Mouse (Mus musculus) heart, postnatal 0 days (tissue): Measurements from ENCODE around the gene Sgcg. TPM values are rescaled to one million over a fixed set of nuclear protein-coding genes. Genes with fewer than 3 reads are reported as not detected.
A peak's percentile ranks its signal among the peaks of the same experiment; 100 is the strongest.

ENCODE experiments used
- ATAC-seq: fragments of 200-750 bp; cut with Nextera tagmentation; 2 replicates; pipeline ENCODE4 v1.8.0; 2017; ENCODE audit warnings: low read depth, moderate number of reproducible peaks, moderate library complexity; ENCODE audit not compliant: insufficient read depth
- DNase-seq: peaks from one replicate; pipeline ENCODE4 v3.0.0-alpha.2; 2016; ENCODE audit warnings: low spot score
- H3K27ac ChIP-seq: fragments of 300-500 bp; sonication (generic); 2 replicates; pipeline ENCODE4 v1.5.1; 2014; ENCODE audit warnings: low read depth, mild to moderate bottlenecking
- H3K27me3 ChIP-seq: fragments of 300-500 bp; sonication (generic); 2 replicates; pipeline ENCODE4 v1.6.1; 2014; ENCODE audit warnings: low read length, mixed read lengths; ENCODE audit not compliant: control insufficient read depth, insufficient read depth
- H3K36me3 ChIP-seq: fragments of 300-500 bp; sonication (generic); replicated peaks from 2 replicates; pipeline ENCODE4 v1.6.1; 2014; ENCODE audit warnings: low read length, mixed read lengths; ENCODE audit not compliant: control insufficient read depth, insufficient read depth
- H3K4me1 ChIP-seq: fragments of 300-500 bp; sonication (generic); 2 replicates; pipeline ENCODE4 v1.6.1; 2014; ENCODE audit warnings: antibody characterized with exemption; ENCODE audit not compliant: control insufficient read depth, insufficient read depth
- H3K4me2 ChIP-seq: fragments of 300-500 bp; sonication (generic); 2 replicates; pipeline ENCODE4 v1.6.1; 2014; ENCODE audit warnings: low read depth, mild to moderate bottlenecking, low read length, moderate library complexity
- H3K4me3 ChIP-seq: fragments of 300-500 bp; sonication (generic); 2 replicates; pipeline ENCODE4 v1.5.1; 2014; ENCODE audit warnings: low read depth, low read length
- H3K9ac ChIP-seq: fragments of 300-500 bp; sonication (generic); replicated peaks from 2 replicates; pipeline ENCODE4 v1.6.1; 2014; ENCODE audit warnings: low read depth, low read length, mixed read lengths
- H3K9me3 ChIP-seq: fragments of 300-500 bp; sonication (generic); replicated peaks from 2 replicates; pipeline ENCODE4 v1.6.1; 2016; ENCODE audit warnings: low read length; ENCODE audit not compliant: control insufficient read depth
- CTCF ChIP-seq: IDR thresholded peaks from 2 replicates; pipeline ENCODE4 v1.5.1; 2016; ENCODE audit warnings: antibody characterized with exemption, control low read depth, low read depth
- EP300 ChIP-seq: IDR thresholded peaks from 2 replicates; pipeline ENCODE4 v1.6.1; 2016; ENCODE audit warnings: antibody characterized with exemption, low read depth
- WGBS: fragments of 180-500 bp; shearing (Covaris S2); extraction: QIAGEN DNeasy Blood & Tissue Kit; methylation state at CpG from one replicate; pipeline ENCODE4 v1.1.7; 2014; 5-methylcytosine and 5-hydroxymethylcytosine counted together
- polyA plus RNA-seq: library from polyadenylated mRNA; unstranded; fragments of >200 nt; fragmentation: Nextera tagmentation; extraction: Ambion mirVana; gene quantifications from 2 replicates; pipeline ENCODE4 v1.2.1, GENCODE M21; 2015
- total RNA-seq: library from RNA; depleted of rRNA; stranded (reverse); fragments of >200 nt; gene quantifications from 2 replicates; pipeline ENCODE4 v1.2.3, GENCODE M21; 2014; ENCODE audit warnings: low replicate concordance; rRNA removed

Sgcg gene
- total RNA-seq, result 97.9 and 117 TPM in 2 replicates
- polyA plus RNA-seq, result 135 and 143 TPM in 2 replicates

- Histone ChIP-seq H3K27me3 (no peaks in the 10 kb centered on the region), H3K4me2 (peak within 1 kb of the TSS; percentile 59), H3K9me3 (no peaks in the 10 kb centered on the region), H3K9ac (peak within 1 kb of the TSS; percentile 77), H3K4me1 (peaks cover 11% of the 10 kb centered on the region; the same call in 1 of the 2 replicates), H3K36me3 (0 out of 2 replicates have a peak, but pooled peaks cover 3% of the 10 kb centered on the region), H3K4me3 (peak within 1 kb of the TSS; percentile 54), H3K27ac (peak within 1 kb of the TSS; percentile 93)
- DNase-seq (peak; percentile 93), ATAC-seq (peak; percentile 90)
- TF ChIP-seq EP300 (peak; percentile 54; the same call in 1 of the 2 replicates), CTCF (no peak)
- WGBS, result 31% methylated on average over 11 of the region's 11 CpGs
These were observed at the start of gene Sgcg for GRCm38 (mm10) chr14:61258352-61258751. Gene Sgcg (minus strand): TSS chr14:61258490.

DNA sequence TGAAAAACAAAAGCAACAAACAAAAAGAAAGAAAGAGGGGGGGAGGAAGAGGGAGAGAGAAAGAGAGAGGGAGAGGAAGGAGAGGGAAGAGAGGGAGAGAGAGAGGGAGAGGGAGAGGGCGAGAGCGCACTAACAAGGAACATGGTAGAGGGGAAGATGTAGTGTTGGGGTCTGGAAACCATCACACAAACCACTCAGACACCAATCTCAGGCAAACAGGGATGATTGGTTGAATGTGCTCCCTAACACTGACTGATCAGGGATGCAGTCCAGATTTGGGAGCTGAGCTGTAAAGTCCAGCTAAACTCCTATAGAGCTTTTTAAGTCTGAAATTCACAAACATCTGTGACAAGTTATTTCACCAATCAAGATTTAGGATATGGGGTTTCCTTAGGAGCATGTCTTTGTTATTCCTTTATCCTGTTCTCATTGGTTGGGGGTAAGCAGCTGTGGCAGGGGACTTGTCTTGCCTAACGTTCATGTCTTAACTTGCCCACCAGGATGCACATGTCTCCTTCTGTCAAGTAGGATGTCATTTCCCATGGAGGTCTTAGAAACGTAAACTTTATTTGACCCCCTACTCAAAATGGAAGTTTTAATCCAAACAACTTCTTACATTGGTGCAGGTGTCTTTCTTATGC lies 45.8 kb upstream of the Sgcg start:
- H3K9me3 ChIP-seq, result 0 out of 2 replicates have a peak, but pooled peaks cover 9% of the 10 kb centered on the region
- H3K9ac ChIP-seq, result no peak overlapping the region
- WGBS, result 75% methylated on average over 4 of the region's 4 CpGs

GRCm38 (mm10) chr14:61302428-61302827 lies 44.1 kb upstream of the Sgcg start:
- H3K9ac ChIP-seq, result no peak overlapping the region
- ATAC-seq, result no peak
- 27% methylated on average over 2 of the region's 2 CpGs for WGBS

More for the DNA sequence above, 45.8 kb upstream of the Sgcg start:
- ATAC-seq (no peak), DNase-seq (no peak)
- no peak overlapping the region for H3K4me2 ChIP-seq
- no peak overlapping the region for H3K4me3 ChIP-seq
- no peak overlapping the region for H3K27ac ChIP-seq
- H3K27me3 ChIP-seq, result no peaks in the 10 kb centered on the region
- TF ChIP-seq CTCF (no peak), EP300 (no peak)
- H3K4me1 ChIP-seq, result no peaks in the 10 kb centered on the region
- H3K36me3 ChIP-seq, result no peaks in the 10 kb centered on the region

GRCm38 (mm10) chr14:61301323-61301722 lies 43.0 kb upstream of the Sgcg start:
- TF ChIP-seq CTCF (no peak), EP300 (no peak)
- WGBS, result 37% methylated on average over 2 of the region's 2 CpGs
- ATAC-seq, result no peak

More at GRCm38 (mm10) chr14:61302428-61302827, 44.1 kb upstream of the Sgcg start:
- Histone ChIP-seq H3K4me2 (no peak overlapping the region), H3K27ac (no peak overlapping the region), H3K9me3 (0 out of 2 replicates have a peak, but pooled peaks cover 9% of the 10 kb centered on the region), H3K4me1 (no peaks in the 10 kb centered on the region), H3K27me3 (no peaks in the 10 kb centered on the region), H3K4me3 (no peak overlapping the region), H3K36me3 (no peaks in the 10 kb centered on the region)
- TF ChIP-seq EP300 (no peak), CTCF (no peak)
- DNase-seq, result no peak

DNA sequence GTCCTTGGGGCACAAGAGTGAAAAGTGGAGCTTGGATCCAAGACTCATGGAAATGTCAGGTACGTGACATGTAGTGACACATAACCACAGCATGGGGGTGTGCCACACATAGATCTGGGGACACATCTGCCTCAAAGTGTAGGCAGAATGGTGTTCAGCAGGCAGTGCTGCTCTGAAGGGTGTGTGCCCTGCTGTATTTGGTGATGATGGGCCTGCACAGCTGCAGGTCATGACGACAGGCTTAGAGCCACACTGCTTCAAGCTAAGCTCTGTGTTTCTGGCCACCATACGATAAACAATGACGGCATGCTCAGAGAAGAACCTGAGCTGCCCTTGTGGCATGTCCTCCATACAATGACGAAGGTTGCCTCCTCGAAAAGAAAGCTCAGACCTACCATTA lies 41.5 kb upstream of the Sgcg start:
- no peaks in the 10 kb centered on the region for H3K27me3 ChIP-seq
- no peak overlapping the region for H3K9ac ChIP-seq
- WGBS, result 87% methylated on average over 6 of the region's 6 CpGs
- DNase-seq (no peak), ATAC-seq (no peak)
- H3K4me2 ChIP-seq, result no peak overlapping the region
- no peak overlapping the region for H3K27ac ChIP-seq
- TF ChIP-seq EP300 (no peak), CTCF (no peak)
- H3K9me3 ChIP-seq, result 0 out of 2 replicates have a peak, but pooled peaks cover 9% of the 10 kb centered on the region
- H3K36me3 ChIP-seq, result no peaks in the 10 kb centered on the region
- no peak overlapping the region for H3K4me3 ChIP-seq
- no peaks in the 10 kb centered on the region for H3K4me1 ChIP-seq

More at GRCm38 (mm10) chr14:61301323-61301722, 43.0 kb upstream of the Sgcg start:
- H3K9me3 ChIP-seq, result 0 out of 2 replicates have a peak, but pooled peaks cover 9% of the 10 kb centered on the region
- H3K4me3 ChIP-seq, result no peak overlapping the region
- no peak overlapping the region for H3K9ac ChIP-seq
- H3K27ac ChIP-seq, result no peak overlapping the region
- no peak for DNase-seq
- H3K4me2 ChIP-seq, result no peak overlapping the region
- H3K36me3 ChIP-seq, result no peaks in the 10 kb centered on the region
- H3K4me1 ChIP-seq, result no peaks in the 10 kb centered on the region
- H3K27me3 ChIP-seq, result no peaks in the 10 kb centered on the region
